Mouse (Mus musculus) MEL (cell line): Measurements from ENCODE around the gene Dntt. TPM values are rescaled to one million over a fixed set of nuclear protein-coding genes. Genes with fewer than 3 reads are reported as not detected.

ENCODE experiments used
- DNase-seq: peaks from one replicate; pipeline ENCODE4 v3.0.0; 2011; ENCODE audit warnings: low read depth, low spot score
- H3K27ac ChIP-seq: 2 replicates; pipeline ENCODE4 v1.5.1; 2012; ENCODE audit warnings: low read depth, mild to moderate bottlenecking, control low read depth, low read length, moderate library complexity; ENCODE audit not compliant: control insufficient read depth
- H3K27me3 ChIP-seq, 2 experiments: fragments of 150-350 bp in 1 of 2; sonication (generic) in 1 of 2; 2 replicates each; pipeline ENCODE4 v1.6.1; 2012; ENCODE audit warnings: low read length in 2 of 2, mild to moderate bottlenecking in 2 of 2, improper control_type of control experiment in 1 of 2, moderate library complexity in 1 of 2; ENCODE audit not compliant: insufficient read depth in 2 of 2, control insufficient read depth in 1 of 2
- H3K36me3 ChIP-seq, 2 experiments: 2 replicates each; pipeline ENCODE4 v1.6.1; 2012 to 2014; ENCODE audit warnings: low read length in 2 of 2, improper control_type of control experiment in 1 of 2, inconsistent platforms in 1 of 2, mild to moderate bottlenecking in 1 of 2; ENCODE audit not compliant: insufficient read depth in 2 of 2, control insufficient read depth in 1 of 2
- H3K4me1 ChIP-seq, 2 experiments: fragments of 150-350 bp in 1 of 2; sonication (generic) in 1 of 2; 2 replicates each; pipeline ENCODE4 v1.6.1; 2012; ENCODE audit warnings: low read length in 2 of 2, improper control_type of control experiment in 1 of 2, mild to moderate bottlenecking in 1 of 2; ENCODE audit not compliant: insufficient read depth in 2 of 2, control insufficient read depth in 1 of 2
- H3K4me3 ChIP-seq, 2 experiments: fragments of 150-350 bp in 1 of 2; sonication (generic) in 1 of 2; 2 replicates each; pipeline ENCODE4 v1.5.1; 2012; ENCODE audit warnings: low read depth in 2 of 2, low read length in 2 of 2, mild to moderate bottlenecking in 2 of 2, moderate library complexity in 2 of 2, control low read depth in 1 of 2, improper control_type of control experiment in 1 of 2; ENCODE audit not compliant: control insufficient read depth in 1 of 2, insufficient read depth in 1 of 2
- H3K79me2 ChIP-seq: 2 replicates; pipeline ENCODE4 v1.6.1; 2012; ENCODE audit warnings: mild to moderate bottlenecking, low read length, moderate library complexity; ENCODE audit not compliant: control insufficient read depth, poor library complexity, insufficient read depth
- H3K9ac ChIP-seq: 2 replicates; pipeline ENCODE4 v1.6.1; 2012; ENCODE audit warnings: low read depth, mild to moderate bottlenecking, control low read depth, low read length, moderate library complexity; ENCODE audit not compliant: control insufficient read depth, poor library complexity, severe bottlenecking
- H3K9me3 ChIP-seq: fragments of 150-350 bp; sonication (generic); replicated peaks from 2 replicates; pipeline ENCODE4 v1.6.1; 2012; ENCODE audit warnings: mild to moderate bottlenecking, low read length, improper control_type of control experiment, moderate library complexity; ENCODE audit not compliant: insufficient read depth
- BHLHE40 ChIP-seq: IDR thresholded peaks from 2 replicates; pipeline ENCODE4 v1.6.1; 2012; ENCODE audit warnings: low read depth, mild to moderate bottlenecking, inconsistent platforms, low read length, improper control_type of control experiment, borderline replicate concordance
- CHD2 ChIP-seq: IDR thresholded peaks from 2 replicates; pipeline ENCODE4 v1.6.1; 2011; ENCODE audit warnings: low read length, improper control_type of control experiment
- CTCF ChIP-seq, 3 experiments: IDR thresholded peaks in 2 of 3; conservative IDR thresholded peaks in 1 of 3; 2 replicates each; pipeline ENCODE4 v1.5.1; 2011 to 2012; ENCODE audit warnings: low read length in 3 of 3, low read depth in 2 of 3, mild to moderate bottlenecking in 2 of 3, improper control_type of control experiment in 1 of 3, inconsistent platforms in 1 of 3, mixed read lengths in 1 of 3, moderate library complexity in 1 of 3; ENCODE audit not compliant: control insufficient read depth in 1 of 3, insufficient read depth in 1 of 3, poor library complexity in 1 of 3, severe bottlenecking in 1 of 3
- ELF1 ChIP-seq: IDR thresholded peaks from 2 replicates; pipeline ENCODE4 v1.6.1; 2014; ENCODE audit warnings: low read depth, mild to moderate bottlenecking, inconsistent platforms, low read length, improper control_type of control experiment, moderate library complexity
- EP300 ChIP-seq, 2 experiments: IDR thresholded peaks; 2 replicates each; pipeline ENCODE4 v1.6.1; 2011; ENCODE audit warnings: improper control_type of control experiment in 2 of 2, low read length in 2 of 2, low read depth in 1 of 2, mild to moderate bottlenecking in 1 of 2
- ETS1 ChIP-seq: IDR thresholded peaks from 2 replicates; pipeline ENCODE4 v1.6.1; 2012; ENCODE audit warnings: low read depth, mild to moderate bottlenecking, inconsistent platforms, low read length, improper control_type of control experiment, moderate library complexity
- GABPA ChIP-seq: IDR thresholded peaks from 2 replicates; pipeline ENCODE4 v1.6.1; 2012; ENCODE audit warnings: low read depth, mild to moderate bottlenecking, inconsistent platforms, low read length, improper control_type of control experiment, moderate library complexity
- KAT2A ChIP-seq: conservative IDR thresholded peaks from 2 replicates; pipeline ENCODE4 v1.6.1; 2012; ENCODE audit warnings: low read depth, low read length, improper control_type of control experiment, inconsistent platforms
- MAFK ChIP-seq: IDR thresholded peaks from 2 replicates; pipeline ENCODE4 v1.6.1; 2011; ENCODE audit warnings: low read depth, mild to moderate bottlenecking, low read length, improper control_type of control experiment, borderline replicate concordance
- MEF2A ChIP-seq: IDR thresholded peaks from 2 replicates; pipeline ENCODE4 v1.6.1; 2014; ENCODE audit warnings: low read depth, mild to moderate bottlenecking, inconsistent platforms, low read length, improper control_type of control experiment; ENCODE audit not compliant: poor library complexity, insufficient replicate concordance, severe bottlenecking; ENCODE audit errors: extremely low read depth
- MYB ChIP-seq: IDR thresholded peaks from 2 replicates; pipeline ENCODE4 v1.6.1; 2011; ENCODE audit warnings: mild to moderate bottlenecking, low read depth, low read length, improper control_type of control experiment
- NELFE ChIP-seq: IDR thresholded peaks from 2 replicates; pipeline ENCODE4 v1.6.1; 2011; ENCODE audit warnings: low read depth, low read length, improper control_type of control experiment
- NRF1 ChIP-seq: IDR thresholded peaks from 2 replicates; pipeline ENCODE4 v1.6.1; 2014; ENCODE audit warnings: low read depth, mild to moderate bottlenecking, inconsistent platforms, low read length, improper control_type of control experiment, moderate library complexity; ENCODE audit not compliant: poor library complexity, insufficient read depth, severe bottlenecking
- POLR2A ChIP-seq, 2 experiments: IDR thresholded peaks; 2 replicates each; pipeline ENCODE4 v1.6.1; 2011 to 2012; ENCODE audit warnings: low read length in 2 of 2, mild to moderate bottlenecking in 2 of 2, control low read depth in 1 of 2, improper control_type of control experiment in 1 of 2, low read depth in 1 of 2, moderate library complexity in 1 of 2; ENCODE audit not compliant: control insufficient read depth in 1 of 2, insufficient read depth in 1 of 2, poor library complexity in 1 of 2
- POLR2AphosphoS5 ChIP-seq: IDR thresholded peaks from 2 replicates; pipeline ENCODE4 v1.6.1; 2012; ENCODE audit warnings: low read depth, borderline replicate concordance, mild to moderate bottlenecking, inconsistent platforms, low read length, moderate library complexity, mixed read lengths
- SMC3 ChIP-seq: IDR thresholded peaks from 2 replicates; pipeline ENCODE4 v1.6.1; 2011; ENCODE audit warnings: low read depth, low read length, improper control_type of control experiment
- TBP ChIP-seq: IDR thresholded peaks from 2 replicates; pipeline ENCODE4 v1.8.0; 2011; ENCODE audit warnings: low read depth, low read length, improper control_type of control experiment
- TCF12 ChIP-seq: IDR thresholded peaks from 2 replicates; pipeline ENCODE4 v1.6.1; 2014; ENCODE audit warnings: low read depth, mild to moderate bottlenecking, inconsistent platforms, low read length, improper control_type of control experiment, moderate library complexity
- USF2 ChIP-seq, 2 experiments: IDR thresholded peaks; 2 replicates each; pipeline ENCODE4 v1.6.1; 2011 to 2012; ENCODE audit warnings: improper control_type of control experiment in 2 of 2, low read length in 2 of 2, borderline replicate concordance in 1 of 2, inconsistent platforms in 1 of 2, low read depth in 1 of 2, mild to moderate bottlenecking in 1 of 2; ENCODE audit not compliant: insufficient read depth in 1 of 2
- ZC3H11A ChIP-seq: IDR thresholded peaks from 2 replicates; pipeline ENCODE4 v1.6.1; 2012; ENCODE audit warnings: low read depth, mild to moderate bottlenecking, inconsistent platforms, low read length, improper control_type of control experiment
- ZNF384 ChIP-seq: IDR thresholded peaks from 2 replicates; pipeline ENCODE4 v1.6.1; 2012; ENCODE audit warnings: low read depth, mild to moderate bottlenecking, inconsistent platforms, low read length, improper control_type of control experiment
- polyA plus RNA-seq, 2 experiments: library from polyadenylated mRNA; stranded (reverse) in 1 of 2; unstranded in 1 of 2; fragments of >175 nt in 1 of 2; fragments of >200 nt in 1 of 2; gene quantifications; 2 replicates each; pipeline versions ENCODE4 v1.2.1 to v1.2.4; 2012; ENCODE audit warnings: low replicate concordance in 2 of 2, low read depth in 1 of 2; ENCODE audit not compliant: insufficient read length in 2 of 2, insufficient read depth in 1 of 2, missing spikeins in 1 of 2
- total RNA-seq: library from RNA; depleted of rRNA; stranded (reverse); fragments of 300-350 nt; gene quantifications from 2 replicates; pipeline ENCODE4 v1.2.3, GENCODE M21; 2012

Dntt gene
- total and polyA plus RNA-seq, 3 experiments, result not detected

DNA sequence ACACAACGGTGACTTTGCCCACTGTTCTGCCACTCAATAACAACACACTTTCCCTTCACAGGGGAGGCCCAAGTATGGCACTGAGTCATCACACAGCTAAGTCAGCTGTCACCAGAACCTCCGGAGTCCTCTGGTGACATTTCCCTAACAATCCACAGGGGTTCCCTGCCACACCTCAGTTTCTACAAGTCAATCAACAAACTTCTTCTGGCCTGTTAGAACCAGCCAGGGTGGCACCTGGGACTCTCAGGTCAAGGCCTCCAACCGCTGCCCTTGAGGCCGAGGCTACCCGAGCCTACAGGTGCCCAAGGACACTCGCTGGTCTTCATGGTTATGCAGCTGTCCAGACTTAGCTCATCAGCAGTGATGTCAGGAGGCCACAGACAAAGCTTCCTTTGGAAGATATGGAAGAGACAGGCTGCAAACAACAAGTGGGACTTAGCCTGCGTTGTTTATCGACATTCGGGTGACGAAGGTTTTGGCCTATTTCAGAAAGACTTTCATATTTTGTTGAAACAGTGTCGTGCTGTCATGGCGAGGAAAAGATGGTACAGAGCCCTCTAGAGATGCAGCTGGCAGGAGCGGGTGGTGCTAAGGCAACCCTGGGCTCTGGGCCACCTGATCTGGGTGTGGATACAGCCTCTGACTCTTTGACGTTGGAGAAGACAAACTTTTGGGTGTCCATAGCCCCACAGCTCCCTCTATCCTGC lies 44.8 kb downstream of the Dntt start:
- TF ChIP-seq CTCF (IDR thresholded peaks at IDR 0.05 in 2 of 3, conservative IDR thresholded peaks at IDR 0.05 in 1 of 3; ENCODE audit: control insufficient read depth in 1 of 3, insufficient read depth in 1 of 3, low read depth in 2 of 3, low read length in 3 of 3, poor library complexity in 1 of 3, severe bottlenecking in 1 of 3) (no peak), CHD2 (no peak), MAFK (no peak), NELFE (no peak), ELF1 (no peak), BHLHE40 (no peak), GABPA (no peak), TCF12 (no peak), MEF2A (no peak), ZC3H11A (no peak), POLR2A (IDR thresholded peaks at IDR 0.05; ENCODE audit: control insufficient read depth in 1 of 2, insufficient read depth in 1 of 2, low read depth in 1 of 2, low read length in 2 of 2, poor library complexity in 1 of 2) (no peak), ETS1 (no peak), USF2 (IDR thresholded peaks at IDR 0.05; ENCODE audit: borderline replicate concordance in 1 of 2, insufficient read depth in 1 of 2, low read depth in 1 of 2, low read length in 2 of 2) (no peak), TBP (no peak), POLR2AphosphoS5 (no peak), KAT2A (no peak), EP300 (IDR thresholded peaks at IDR 0.05; ENCODE audit: low read depth in 1 of 2, low read length in 2 of 2) (no peak), MYB (no peak)
- no peaks in the 10 kb centered on the region for H3K9me3 ChIP-seq
- no peaks in the 10 kb centered on the region for H3K4me1 ChIP-seq
- H3K27me3 ChIP-seq, result peaks cover 0 to 3% of the 10 kb centered on the region in 2 experiments; a peak in 3 of 4 replicates
- no peak overlapping the region for H3K4me3 ChIP-seq
- no peak overlapping the region for H3K27ac ChIP-seq
- H3K36me3 ChIP-seq, result no peaks in the 10 kb centered on the region
- DNase-seq, result no peak
- H3K9ac ChIP-seq, result no peak overlapping the region
- no peaks in the 10 kb centered on the region for H3K79me2 ChIP-seq

DNA sequence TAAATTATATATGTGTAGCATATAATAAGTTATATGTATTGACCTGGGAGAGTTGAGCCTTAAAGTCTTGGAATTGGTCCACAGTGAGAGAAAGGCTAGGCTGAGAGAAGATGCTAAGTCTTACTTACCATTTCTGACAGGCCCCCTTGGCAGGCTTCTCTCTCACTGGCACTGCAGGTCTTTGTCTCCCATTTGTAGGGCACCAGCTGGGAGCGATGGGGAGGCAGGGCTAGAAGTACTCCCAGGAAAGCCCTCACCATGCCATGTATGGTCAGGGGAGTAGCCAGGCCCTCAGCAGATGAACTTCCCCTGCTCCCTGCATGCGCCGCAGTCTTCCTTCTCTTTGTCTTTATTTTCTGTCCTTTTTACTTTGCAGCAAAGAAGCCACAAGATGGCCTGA lies 47.8 kb downstream of the Dntt start, which contains the start of gene Opalin:
Gene Opalin, minus strand, starts transcription at position 208 of the 400 bp plus-strand sequence.
- peaks cover 0 to 1% of the 10 kb centered on the region in 2 experiments; a peak in 3 of 4 replicates for H3K27me3 ChIP-seq
- no peak within 1 kb of the TSS for H3K27ac ChIP-seq
- no peaks in the 10 kb centered on the region for H3K36me3 ChIP-seq
- TF ChIP-seq SMC3 (no peak), ZNF384 (no peak), MEF2A (no peak), ETS1 (no peak), NRF1 (no peak)
- TF ChIP-seq, all 39 proteins: peak for 0
- no peak within 1 kb of the TSS for H3K4me3 ChIP-seq
- H3K79me2 ChIP-seq, result no peaks in the 10 kb centered on the region
- H3K9ac ChIP-seq, result no peak within 1 kb of the TSS
- no peak for DNase-seq
- no peaks in the 10 kb centered on the region for H3K9me3 ChIP-seq
- no peaks in the 10 kb centered on the region for H3K4me1 ChIP-seq
